Mouse (Mus musculus) brain, embryonic 14.5 days (tissue): ENCODE results near the gene Tnk2.

Source experiments
- CTCF ChIP-seq: fragments of 200-500 bp; IDR thresholded peaks from 2 replicates; pipeline ENCODE4 v1.5.1; 2012; ENCODE audit warnings: inconsistent platforms, mild to moderate bottlenecking, moderate library complexity, borderline replicate concordance; ENCODE audit not compliant: insufficient read depth, insufficient read length; ENCODE audit errors: extremely low read depth
- POLR2A ChIP-seq: fragments of 200-500 bp; IDR thresholded peaks from 2 replicates; pipeline ENCODE4 v1.6.1; 2012; ENCODE audit warnings: mild to moderate bottlenecking, inconsistent platforms, borderline replicate concordance; ENCODE audit not compliant: poor library complexity, insufficient read depth, insufficient read length, severe bottlenecking; ENCODE audit errors: extremely low read depth

DNA sequence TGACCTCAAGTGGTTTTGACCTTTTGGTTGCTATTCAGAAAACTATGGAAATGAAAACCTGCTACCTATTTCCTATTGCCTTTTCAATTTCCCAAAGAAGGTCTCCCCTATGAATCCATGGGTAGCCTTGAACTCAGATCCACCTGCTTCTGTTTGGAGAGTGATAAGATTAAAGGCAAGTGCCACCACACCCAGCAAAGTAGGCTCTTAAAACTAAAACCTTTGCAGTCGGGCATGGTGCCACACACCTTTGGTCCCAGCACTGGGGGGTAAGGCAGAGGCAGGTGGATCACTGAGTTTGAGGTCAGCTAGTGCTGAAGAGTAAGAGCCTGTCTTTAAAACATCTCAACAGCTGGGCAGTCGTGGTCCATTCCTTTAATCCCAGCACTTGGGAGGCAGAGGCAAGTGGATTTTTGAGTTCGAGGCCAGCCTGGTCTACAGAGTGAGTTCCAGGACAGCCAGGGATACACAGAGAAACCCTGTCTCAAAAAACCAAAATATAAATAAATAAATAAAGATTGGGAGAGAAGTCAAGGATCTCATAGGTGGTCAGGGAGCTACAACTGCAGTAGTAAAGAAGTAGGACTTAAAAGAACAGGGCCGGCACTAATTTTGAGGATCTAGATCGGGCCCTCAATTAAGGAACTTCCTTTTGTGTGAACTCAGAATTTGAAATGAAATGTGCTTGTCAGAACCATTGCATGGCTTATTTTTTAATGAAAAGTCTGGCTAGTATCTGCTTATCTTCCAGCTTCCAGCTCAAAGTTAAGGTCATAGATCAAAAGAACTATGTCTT lies 33.0 kb upstream of the Tnk2 start:
- no peak for TF ChIP-seq POLR2A
- no peak for TF ChIP-seq CTCF
